Comparison of ENCODE assay signal across 8 mouse cellular contexts in genomic region chr10:80323261-80324119, GRCm38 (mm10). TPM values are rescaled to one million over a fixed set of nuclear protein-coding genes. Genes with fewer than 3 reads are reported as not detected.
A peak's percentile ranks its signal among the peaks of the same experiment; 100 is the strongest.
DNase-seq lines count a peak whose midpoint lies in the region; ATAC-seq and TF ChIP-seq lines count a peak whose summit lies in the region.

No protein-coding gene starts in this region.

- peak overlapping the region; percentile 53 for H3K4me2 ChIP-seq in CH12.LX (ENCODE audit: insufficient read depth, low read depth, poor library complexity, severe bottlenecking)

- dilution Hi-C loops in CH12.LX (cut with MboI; ENCODE audit: extremely low pct_ligation_motif_present, extremely low pct_unique_long_range_greater_than_20kb, low sequenced_read_pairs): no loop called here

- H3K4me3 ChIP-seq in CH12.LX (replicated peaks in 1 of 3; ENCODE audit: low read depth in 2 of 3, low read length in 2 of 3, poor library complexity in 1 of 3): peak overlapping the region; percentile 41 to 79 (median 53)
- H3K4me3 ChIP-seq in bone marrow, adult 2 months (replicated peaks; ENCODE audit: control insufficient read depth, low read depth, low read length): peak overlapping the region; percentile 82
- peak overlapping the region; percentile 100 for H3K4me3 ChIP-seq in megakaryocyte, embryonic 14.5 days (replicated peaks)

- H3K9ac ChIP-seq in CH12.LX (ENCODE audit: insufficient read depth, low read depth): peak overlapping the region; percentile 8

- DNase-seq in CH12.LX (ENCODE audit: extremely low read depth): no peak
- peak; percentile 76 to 79 for DNase-seq in heart, postnatal 10 days
- DNase-seq in kidney, postnatal 25 days: peak; percentile 85 to 92
- peak; percentile 72 for DNase-seq in spleen, adult 12 weeks (ENCODE audit: low spot score)
- no peak for DNase-seq in layer of hippocampus, postnatal 25 days (ENCODE audit: extremely low spot score in 1 of 2, low spot score in 1 of 2)

- in situ Hi-C loops in CH12.LX (cut with MboI; ENCODE audit: low pct_ligation_motif_present, low pct_unique_long_range_greater_than_20kb, low sequenced_read_pairs): no loop called here

- H3K4me1 ChIP-seq in CH12.LX (ENCODE audit: control insufficient read depth in 1 of 2, insufficient read depth in 2 of 2): peaks cover 28 to 33% of the 10 kb centered on the region in 2 experiments
- peaks cover 8% of the 10 kb centered on the region for H3K4me1 ChIP-seq in bone marrow, adult 2 months (ENCODE audit: control insufficient read depth, insufficient read depth, low read length)
- H3K4me1 ChIP-seq in megakaryocyte, embryonic 14.5 days: peaks cover 75% of the 10 kb centered on the region

- intact Hi-C loops in heart, postnatal 10 days (cut with DNase I): no loop called here

- peak; percentile 63 for ATAC-seq in erythroid progenitor cell, adult 5-6 weeks (replicated peaks; ENCODE audit: low FRiP score, poor library complexity, severe bottlenecking)

- no peaks in the 10 kb centered on the region for H3K9me3 ChIP-seq in CH12.LX (replicated peaks; ENCODE audit: low read length)
- H3K9me3 ChIP-seq in megakaryocyte, embryonic 14.5 days: no peaks in the 10 kb centered on the region

- peaks cover 13% of the 10 kb centered on the region for H3K79me2 ChIP-seq in CH12.LX (replicated peaks; ENCODE audit: control insufficient read depth, extremely low read depth, insufficient read depth, poor library complexity, severe bottlenecking)

- no peak for TF ChIP-seq RAD21 in CH12.LX (IDR thresholded peaks at IDR 0.05; ENCODE audit: low read depth, low read length)

- H3K27me3 ChIP-seq in CH12.LX (replicated peaks): peaks cover 35% of the 10 kb centered on the region
- peaks cover 2% of the 10 kb centered on the region for H3K27me3 ChIP-seq in megakaryocyte, embryonic 14.5 days (replicated peaks)

- under 1% methylated on average over 46 of the region's 46 CpGs for WGBS in bone marrow, adult 2 months

- TF ChIP-seq EP300 in CH12.LX (IDR thresholded peaks at IDR 0.05; ENCODE audit: low read length): no peak

- TF ChIP-seq POLR2A in CH12.LX (IDR thresholded peaks at IDR 0.05; ENCODE audit: low read depth, low read length): 0 out of 2 replicates have a peak, but pooled peaks have one; percentile 12
- TF ChIP-seq POLR2A in bone marrow, adult 2 months (IDR thresholded peaks at IDR 0.05; ENCODE audit: borderline replicate concordance, control insufficient read depth, low read depth, low read length): no peak

- H3K27ac ChIP-seq in CH12.LX (ENCODE audit: insufficient read depth, low read depth): no peak overlapping the region
- no peak overlapping the region; the same call in 1 of the 2 replicates for H3K27ac ChIP-seq in bone marrow, adult 2 months (ENCODE audit: control insufficient read depth, insufficient read depth, low read depth, low read length, poor library complexity)

- no peak for TF ChIP-seq CTCF in CH12.LX (conservative IDR thresholded peaks at IDR 0.05 in 1 of 2, IDR thresholded peaks at IDR 0.05 in 1 of 2; ENCODE audit: low read depth in 2 of 2, low read length in 2 of 2)
- no peak for TF ChIP-seq CTCF in bone marrow, adult 2 months (IDR thresholded peaks at IDR 0.05; ENCODE audit: control insufficient read depth, insufficient read depth, low read length)

- H3K36me3 ChIP-seq in CH12.LX (replicated peaks in 1 of 2; ENCODE audit: control insufficient read depth in 1 of 2, insufficient read depth in 1 of 2, low read length in 1 of 2): peaks cover 7 to 10% of the 10 kb centered on the region in 2 experiments
- peaks cover 11% of the 10 kb centered on the region for H3K36me3 ChIP-seq in megakaryocyte, embryonic 14.5 days (replicated peaks; ENCODE audit: low read length)

TF ChIP-seq in CH12.LX, 34 proteins besides CTCF, POLR2A, EP300 and RAD21 (continues in another document):
- TF ChIP-seq MAFK (IDR thresholded peaks at IDR 0.05; ENCODE audit: insufficient replicate concordance, low read length): no peak
- TF ChIP-seq TCF12 (IDR thresholded peaks at IDR 0.05; ENCODE audit: low read depth, low read length): peak; percentile 29; the same call in 1 of the 2 replicates
- TF ChIP-seq ZMIZ1 (IDR thresholded peaks at IDR 0.05; ENCODE audit: low read depth, low read length): no peak
- peak; percentile 26 for TF ChIP-seq MXI1 (IDR thresholded peaks at IDR 0.05; ENCODE audit: low read depth, low read length)
- no peak for TF ChIP-seq MAZ (IDR thresholded peaks at IDR 0.05; ENCODE audit: low read depth, low read length)
- no peak for TF ChIP-seq MYC (IDR thresholded peaks at IDR 0.05; ENCODE audit: low read depth, low read length)
- TF ChIP-seq POLR2AphosphoS2 (IDR thresholded peaks at IDR 0.05; ENCODE audit: low read depth, low read length): no peak
- TF ChIP-seq IRF4 (IDR thresholded peaks at IDR 0.05; ENCODE audit: low read depth, low read length): 0 out of 2 replicates have a peak, but pooled peaks have one; percentile 13
- no peak for TF ChIP-seq CHD2 (IDR thresholded peaks at IDR 0.05; ENCODE audit: low read length)
- 0 out of 2 replicates have a peak, but pooled peaks have one; percentile 27 for TF ChIP-seq BHLHE40 (IDR thresholded peaks at IDR 0.05; ENCODE audit: low read depth, low read length)
- TF ChIP-seq MAX (IDR thresholded peaks at IDR 0.05; ENCODE audit: low read length): no peak
- TF ChIP-seq HCFC1 (IDR thresholded peaks at IDR 0.05; ENCODE audit: low read depth, low read length): no peak
- 0 out of 2 replicates have a peak, but pooled peaks have one; percentile 2 for TF ChIP-seq NRF1 (IDR thresholded peaks at IDR 0.05; ENCODE audit: low read depth, low read length)
- no peak for TF ChIP-seq USF2 (conservative IDR thresholded peaks at IDR 0.05; ENCODE audit: low read depth, low read length)

RNA-seq across cellular contexts. Expression of gene 2310011J03Rik, which starts 3.2 kb away (rescaled TPM):
- total RNA-seq in CH12.LX (2012; rRNA removed) (46.8 and 59.7 TPM in 2 replicates), CH12.LX (2014; rRNA removed) (35.6 and 37.5 TPM in 2 replicates)
- polyA plus RNA-seq in CH12.LX (2012; ENCODE audit: insufficient read length, low read depth): 34.6 and 38.9 TPM in 2 replicates
- polyA plus RNA-seq in bone marrow, adult 2 months (2011; ENCODE audit: insufficient read depth, insufficient read length, low replicate concordance, missing spikeins): 40.8 and 52.1 TPM in 2 replicates
- 7.2 and 13.4 TPM in 2 replicates for total RNA-seq in erythroid progenitor cell, adult 5-6 weeks (2015; ENCODE audit: low replicate concordance)
- 6.1 and 10.8 TPM in 2 replicates for total RNA-seq in erythroid progenitor cell, adult 5-6 weeks (2017; ENCODE audit: low replicate concordance)
- 10 to 100 TPM; 15.3 to 17.9 TPM for total RNA-seq in heart, postnatal 10 days (2021)
- 62.0 and 88.2 TPM in 2 replicates for polyA plus RNA-seq in megakaryocyte, embryonic 14.5 days (2012; ENCODE audit: insufficient read depth, low replicate concordance)
- 10 to 100 TPM; 20.7 to 26.3 TPM for total RNA-seq in layer of hippocampus, postnatal 25 days (2021)

RNA-seq across cellular contexts. Expression of gene Pcsk4, which starts 5.8 kb away (rescaled TPM):
- 1.1 and 1.3 TPM in 2 replicates for total RNA-seq in CH12.LX (2012; rRNA removed)
- total RNA-seq in CH12.LX (2014; rRNA removed): not detected in 2 replicates
- polyA plus RNA-seq in CH12.LX (2012; ENCODE audit: insufficient read length, low read depth): 0.46 TPM in 1 of 2 replicates, not detected in the other
- 1.4 TPM in 1 of 2 replicates, not detected in the other for polyA plus RNA-seq in bone marrow, adult 2 months (2011; ENCODE audit: insufficient read depth, insufficient read length, low replicate concordance, missing spikeins)
- total RNA-seq in erythroid progenitor cell, adult 5-6 weeks (2015; ENCODE audit: low replicate concordance): not detected in 2 replicates
- total RNA-seq in erythroid progenitor cell, adult 5-6 weeks (2017; ENCODE audit: low replicate concordance): 1.0 TPM in 1 of 2 replicates, not detected in the other
- total RNA-seq in heart, postnatal 10 days (2021): 1 to 10 TPM; 1.7 to 1.8 TPM
- polyA plus RNA-seq in megakaryocyte, embryonic 14.5 days (2012; ENCODE audit: insufficient read depth, low replicate concordance): 15.1 and 26.0 TPM in 2 replicates
- total RNA-seq in layer of hippocampus, postnatal 25 days (2021): 1 to 10 TPM; 2.3 to 2.8 TPM

RNA-seq across cellular contexts. Expression of gene Reep6, which starts 6.3 kb away (rescaled TPM):
- 1.7 and 5.0 TPM in 2 replicates for total RNA-seq in CH12.LX (2012; rRNA removed)
- 0.20 and 0.48 TPM in 2 replicates for total RNA-seq in CH12.LX (2014; rRNA removed)
- polyA plus RNA-seq in CH12.LX (2012; ENCODE audit: insufficient read length, low read depth): 5.2 and 7.5 TPM in 2 replicates
- 4.2 and 6.5 TPM in 2 replicates for polyA plus RNA-seq in bone marrow, adult 2 months (2011; ENCODE audit: insufficient read depth, insufficient read length, low replicate concordance, missing spikeins)
- 17.2 and 22.3 TPM in 2 replicates for total RNA-seq in erythroid progenitor cell, adult 5-6 weeks (2015; ENCODE audit: low replicate concordance)
- 16.8 and 18.2 TPM in 2 replicates for total RNA-seq in erythroid progenitor cell, adult 5-6 weeks (2017; ENCODE audit: low replicate concordance)
- 1 to 10 TPM; 2.2 to 2.4 TPM for total RNA-seq in heart, postnatal 10 days (2021)
- 19.0 and 21.1 TPM in 2 replicates for polyA plus RNA-seq in megakaryocyte, embryonic 14.5 days (2012; ENCODE audit: insufficient read depth, low replicate concordance)
- 10 to 100 TPM in 1 of 2 experiments, 1 to 10 TPM in 1; 9.7 to 10.6 TPM for total RNA-seq in layer of hippocampus, postnatal 25 days (2021)

RNA-seq across cellular contexts. Expression of gene Adamtsl5, which starts 24.7 kb away (rescaled TPM):
- 0.38 and 0.55 TPM in 2 replicates for total RNA-seq in CH12.LX (2012; rRNA removed)
- total RNA-seq in CH12.LX (2014; rRNA removed): 0.16 and 0.27 TPM in 2 replicates
- polyA plus RNA-seq in CH12.LX (2012; ENCODE audit: insufficient read length, low read depth): 0.07 and 0.16 TPM in 2 replicates
- 3.0 and 8.6 TPM in 2 replicates for polyA plus RNA-seq in bone marrow, adult 2 months (2011; ENCODE audit: insufficient read depth, insufficient read length, low replicate concordance, missing spikeins)
- 0.84 TPM in 1 of 2 replicates, not detected in the other for total RNA-seq in erythroid progenitor cell, adult 5-6 weeks (2015; ENCODE audit: low replicate concordance)
- 0.13 and 30.2 TPM in 2 replicates for total RNA-seq in erythroid progenitor cell, adult 5-6 weeks (2017; ENCODE audit: low replicate concordance)
- total RNA-seq in heart, postnatal 10 days (2021): 10 to 100 TPM; 36.9 to 42.9 TPM
- polyA plus RNA-seq in megakaryocyte, embryonic 14.5 days (2012; ENCODE audit: insufficient read depth, low replicate concordance): 27.2 and 34.8 TPM in 2 replicates
- total RNA-seq in layer of hippocampus, postnatal 25 days (2021): 1 to 10 TPM; 3.8 to 5.5 TPM

RNA-seq across cellular contexts. Expression of gene Apc2, which starts 27.7 kb away (rescaled TPM):
- total RNA-seq in CH12.LX (2012; rRNA removed) (0.13 TPM in 2 replicates), CH12.LX (2014; rRNA removed) (not detected in 2 replicates)
- 0.04 and 0.07 TPM in 2 replicates for polyA plus RNA-seq in CH12.LX (2012; ENCODE audit: insufficient read length, low read depth)
- polyA plus RNA-seq in bone marrow, adult 2 months (2011; ENCODE audit: insufficient read depth, insufficient read length, low replicate concordance, missing spikeins): 0.17 TPM in 1 of 2 replicates, not detected in the other
- not detected in 2 replicates for total RNA-seq in erythroid progenitor cell, adult 5-6 weeks (2015; ENCODE audit: low replicate concordance)
- total RNA-seq in erythroid progenitor cell, adult 5-6 weeks (2017; ENCODE audit: low replicate concordance): 0.13 TPM in 1 of 2 replicates, not detected in the other
- 1 to 10 TPM; 4.7 to 5.0 TPM for total RNA-seq in heart, postnatal 10 days (2021)
- 0.92 and 4.5 TPM in 2 replicates for polyA plus RNA-seq in megakaryocyte, embryonic 14.5 days (2012; ENCODE audit: insufficient read depth, low replicate concordance)
- 100 to 1,000 TPM; 101 to 115 TPM for total RNA-seq in layer of hippocampus, postnatal 25 days (2021)

Comparison
In these comparisons a context has a peak if more than half of its experiments do, and no peak if none do; other contexts are left out.
1. DNase-seq: peak in heart, postnatal 10 days (2 of 2), kidney, postnatal 25 days (2 of 2) and spleen, adult 12 weeks (single experiment); none in CH12.LX (single experiment) and layer of hippocampus, postnatal 25 days (0 of 2).
2. Peak in every context shown above with its lines, with median percentiles within 50 percentile points of each other: H3K4me3 ChIP-seq.